Mouse (Mus musculus): ENCODE results near the gene Ints3. TPM values are rescaled to one million over a fixed set of nuclear protein-coding genes. Genes with fewer than 3 reads are reported as not detected.
A peak's percentile ranks its signal among the peaks of the same experiment; 100 is the strongest.

Ints3 gene
- polyA plus RNA-seq, 1 experiment = not detected

DNA sequence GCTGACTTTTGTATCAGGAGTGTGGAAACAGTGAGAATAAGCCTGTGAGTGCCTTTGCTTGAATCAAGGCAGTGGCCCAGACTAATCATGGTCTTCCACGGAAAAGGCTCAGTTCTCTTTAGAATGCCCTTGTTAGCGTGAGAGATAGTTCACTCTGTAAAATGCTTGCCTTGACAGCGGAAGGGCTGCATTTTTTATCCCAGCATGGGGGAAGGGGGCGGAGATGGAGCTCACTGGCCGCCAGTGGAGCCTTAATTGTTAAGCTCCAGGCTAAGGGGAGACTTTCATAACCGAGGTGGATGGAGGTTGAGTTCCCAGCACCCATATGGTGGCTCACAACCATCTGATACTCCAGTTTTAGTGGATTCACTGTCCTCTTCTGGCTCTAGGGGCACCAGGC is 15.2 kb upstream of the Ints3 start:
- H3K4me3 ChIP-seq (ENCODE audit: insufficient read depth, low read depth, low read length) = no peak overlapping the region
- TF ChIP-seq POLR2A (IDR thresholded peaks at IDR 0.05; ENCODE audit: insufficient read depth, low read depth, low read length) (no peak), CTCF (IDR thresholded peaks at IDR 0.05; ENCODE audit: insufficient read depth, low read depth, low read length) (no peak)
- 58% methylated on average over 6 of the region's 6 CpGs for WGBS
- H3K4me1 ChIP-seq (ENCODE audit: control insufficient read depth, insufficient read depth, low read length) = peaks cover 19% of the 10 kb centered on the region
- H3K27ac ChIP-seq (ENCODE audit: insufficient read depth, low read depth, low read length) = no peak overlapping the region

- WGBS = 48% methylated on average over 7 of the region's 7 CpGs
- H3K4me1 ChIP-seq (ENCODE audit: control insufficient read depth, insufficient read depth, low read length) = peaks cover 19% of the 10 kb centered on the region
- TF ChIP-seq CTCF (IDR thresholded peaks at IDR 0.05; ENCODE audit: insufficient read depth, low read depth, low read length) (no peak), POLR2A (IDR thresholded peaks at IDR 0.05; ENCODE audit: insufficient read depth, low read depth, low read length) (no peak)
- peak overlapping the region; percentile 15; the same call in 1 of the 2 replicates for H3K27ac ChIP-seq (ENCODE audit: insufficient read depth, low read depth, low read length)
- no peak overlapping the region for H3K4me3 ChIP-seq (ENCODE audit: insufficient read depth, low read depth, low read length)
Measured at GRCm38 (mm10) chr3:90447123-90447494, 13.7 kb upstream of the Ints3 start.

GRCm38 (mm10) chr3:90446389-90447122 is 13.1 kb upstream of the Ints3 start:
- H3K4me3 ChIP-seq (ENCODE audit: insufficient read depth, low read depth, low read length) = peak overlapping the region; percentile 6
- TF ChIP-seq CTCF (IDR thresholded peaks at IDR 0.05; ENCODE audit: insufficient read depth, low read depth, low read length) (no peak), POLR2A (IDR thresholded peaks at IDR 0.05; ENCODE audit: insufficient read depth, low read depth, low read length) (0 out of 2 replicates have a peak, but pooled peaks have one; percentile 20)
- H3K27ac ChIP-seq (ENCODE audit: insufficient read depth, low read depth, low read length) = peak overlapping the region; percentile 15
- peaks cover 19% of the 10 kb centered on the region for H3K4me1 ChIP-seq (ENCODE audit: control insufficient read depth, insufficient read depth, low read length)
- 4% methylated on average over 17 of the region's 17 CpGs for WGBS

- Histone ChIP-seq H3K4me1 (ENCODE audit: control insufficient read depth, insufficient read depth, low read length) (peaks cover 18% of the 10 kb centered on the region), H3K27ac (ENCODE audit: insufficient read depth, low read depth, low read length) (no peak overlapping the region), H3K4me3 (ENCODE audit: insufficient read depth, low read depth, low read length) (no peak overlapping the region)
- TF ChIP-seq CTCF (IDR thresholded peaks at IDR 0.05; ENCODE audit: insufficient read depth, low read depth, low read length) (no peak), POLR2A (IDR thresholded peaks at IDR 0.05; ENCODE audit: insufficient read depth, low read depth, low read length) (no peak)
- WGBS = 75% methylated on average over 11 of the region's 11 CpGs
Measured at GRCm38 (mm10) chr3:90445417-90446200, 12.2 kb upstream of the Ints3 start.

GRCm38 (mm10) chr3:90443977-90444376 is 10.6 kb upstream of the Ints3 start:
- H3K4me1 ChIP-seq (ENCODE audit: control insufficient read depth, insufficient read depth, low read length) = peaks cover 18% of the 10 kb centered on the region
- no peak overlapping the region for H3K27ac ChIP-seq (ENCODE audit: insufficient read depth, low read depth, low read length)
- H3K4me3 ChIP-seq (ENCODE audit: insufficient read depth, low read depth, low read length) = no peak overlapping the region
- 94% methylated on average over 3 of the region's 3 CpGs for WGBS
- TF ChIP-seq POLR2A (IDR thresholded peaks at IDR 0.05; ENCODE audit: insufficient read depth, low read depth, low read length) (no peak), CTCF (IDR thresholded peaks at IDR 0.05; ENCODE audit: insufficient read depth, low read depth, low read length) (no peak)

- TF ChIP-seq CTCF (IDR thresholded peaks at IDR 0.05; ENCODE audit: insufficient read depth, low read depth, low read length) = no peak
- no peak for TF ChIP-seq POLR2A (IDR thresholded peaks at IDR 0.05; ENCODE audit: insufficient read depth, low read depth, low read length)
- Histone ChIP-seq H3K4me3 (ENCODE audit: insufficient read depth, low read depth, low read length) (no peak overlapping the region), H3K4me1 (ENCODE audit: control insufficient read depth, insufficient read depth, low read length) (peaks cover 2% of the 10 kb centered on the region; the same call in 1 of the 2 replicates), H3K27ac (ENCODE audit: insufficient read depth, low read depth, low read length) (no peak overlapping the region)
- WGBS = 45% methylated on average over 2 of the region's 2 CpGs
Measured at GRCm38 (mm10) chr3:90440756-90441155, 7.3 kb upstream of the Ints3 start.

- H3K27ac ChIP-seq (ENCODE audit: insufficient read depth, low read depth, low read length) = no peak overlapping the region
- TF ChIP-seq POLR2A (IDR thresholded peaks at IDR 0.05; ENCODE audit: insufficient read depth, low read depth, low read length) (no peak), CTCF (IDR thresholded peaks at IDR 0.05; ENCODE audit: insufficient read depth, low read depth, low read length) (no peak)
- 0 out of 2 replicates have a peak, but pooled peaks cover 2% of the 10 kb centered on the region for H3K4me1 ChIP-seq (ENCODE audit: control insufficient read depth, insufficient read depth, low read length)
- H3K4me3 ChIP-seq (ENCODE audit: insufficient read depth, low read depth, low read length) = no peak overlapping the region
- 72% methylated on average over 4 of the region's 4 CpGs for WGBS
Measured at GRCm38 (mm10) chr3:90437131-90437530, 3.7 kb upstream of the Ints3 start.

DNA sequence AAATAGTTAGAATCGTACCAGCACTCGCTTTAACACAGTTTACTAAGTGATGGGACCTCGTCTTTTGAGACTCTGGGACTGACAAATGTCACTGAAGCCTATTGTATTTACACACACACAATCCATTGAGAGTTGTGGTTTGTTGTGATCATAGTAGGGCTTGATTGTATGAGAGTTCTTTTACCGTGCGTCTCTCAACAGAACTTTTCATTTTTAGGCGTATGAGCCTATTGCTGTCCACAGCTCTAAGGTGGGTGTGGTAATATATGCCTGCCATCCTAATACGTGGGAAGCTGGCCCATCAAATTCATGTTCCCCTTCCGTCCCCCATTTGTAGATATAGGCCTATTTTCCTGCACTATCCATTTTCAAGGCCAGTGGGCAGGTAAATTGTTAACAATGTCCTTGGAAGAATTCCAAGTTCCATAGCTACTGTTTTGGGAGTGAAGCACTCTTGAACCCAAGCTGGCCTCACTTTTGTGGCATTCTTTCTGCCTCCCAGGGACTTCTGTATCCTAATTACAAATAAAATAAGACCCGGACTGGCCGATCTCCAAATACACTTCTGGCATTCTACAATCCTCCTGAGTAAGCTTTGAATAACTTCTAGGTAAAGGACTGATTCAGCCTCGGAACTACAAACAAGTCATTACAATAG is 780 bp upstream of the Ints3 start:
- Histone ChIP-seq H3K4me1 (ENCODE audit: control insufficient read depth, insufficient read depth, low read length) (peaks cover 2% of the 10 kb centered on the region; the same call in 1 of the 2 replicates), H3K27ac (ENCODE audit: insufficient read depth, low read depth, low read length) (no peak overlapping the region), H3K4me3 (ENCODE audit: insufficient read depth, low read depth, low read length) (peak overlapping the region; percentile 66; the same call in 1 of the 2 replicates)
- no peak for TF ChIP-seq CTCF (IDR thresholded peaks at IDR 0.05; ENCODE audit: insufficient read depth, low read depth, low read length)
- TF ChIP-seq POLR2A (IDR thresholded peaks at IDR 0.05; ENCODE audit: insufficient read depth, low read depth, low read length) = no peak
- 33% methylated on average over 11 of the region's 11 CpGs for WGBS
